Mouse (Mus musculus): ENCODE measurements around the gene Klhl18. TPM values are rescaled to one million over a fixed set of nuclear protein-coding genes. Genes with fewer than 3 reads are reported as not detected.

Gene Klhl18
- polyA plus RNA-seq, 1 experiment = 11.4 TPM

DNA sequence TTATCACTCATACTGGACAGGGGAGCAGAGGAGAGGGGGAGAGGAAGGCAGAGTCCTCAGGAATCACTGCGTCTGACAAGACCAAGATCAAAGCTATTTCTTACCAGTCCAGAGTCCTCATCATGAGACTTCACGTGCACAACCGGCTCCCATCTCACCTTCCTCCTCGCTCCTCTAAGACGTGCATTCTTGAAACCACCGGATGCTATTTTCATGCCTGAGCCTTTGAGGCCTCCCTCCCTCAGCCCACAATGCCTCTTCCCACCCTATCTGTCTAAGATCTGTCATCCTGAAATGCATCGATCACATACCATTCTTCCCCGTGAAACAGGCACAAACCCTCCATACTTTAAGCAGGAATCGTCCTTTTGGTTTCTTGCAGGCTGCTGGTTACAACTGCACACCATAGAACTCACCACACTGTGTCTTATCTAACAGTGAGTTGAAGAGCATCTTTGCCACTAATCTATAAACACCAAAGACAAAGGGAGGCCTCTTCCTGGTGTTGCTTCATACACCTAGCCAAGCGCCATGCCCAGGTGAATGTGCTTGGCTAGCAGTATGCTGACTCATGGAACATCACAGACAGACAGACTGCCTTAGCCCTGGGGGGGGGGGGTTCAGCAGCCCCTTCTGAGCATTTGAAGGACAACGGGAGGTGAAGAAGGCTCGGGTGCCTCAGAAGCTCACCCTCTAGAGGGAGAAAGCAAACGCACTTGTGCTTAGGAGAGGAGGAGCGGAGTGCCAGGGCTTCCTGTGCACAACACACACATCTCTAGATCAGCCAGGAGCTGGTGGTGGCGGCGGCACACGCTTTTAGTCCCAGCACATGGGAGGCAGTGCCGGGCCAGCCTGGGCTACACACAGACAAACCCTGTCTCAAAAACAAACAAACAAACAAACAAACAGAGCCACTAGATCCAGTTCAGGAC is 15.3 kb downstream of the Klhl18 start:
- H3K27ac ChIP-seq (ENCODE audit: insufficient read depth, low read length) = no peak overlapping the region
- TF ChIP-seq POLR2A (IDR thresholded peaks at IDR 0.05; ENCODE audit: low read depth, low read length) (no peak), CTCF (IDR thresholded peaks at IDR 0.05; ENCODE audit: borderline replicate concordance, insufficient read depth, low read length) (no peak)
- H3K4me3 ChIP-seq (ENCODE audit: insufficient read depth, low read length) = no peak overlapping the region
- H3K4me1 ChIP-seq (ENCODE audit: control insufficient read depth, insufficient read depth, low read length) = no peaks in the 10 kb centered on the region

DNA sequence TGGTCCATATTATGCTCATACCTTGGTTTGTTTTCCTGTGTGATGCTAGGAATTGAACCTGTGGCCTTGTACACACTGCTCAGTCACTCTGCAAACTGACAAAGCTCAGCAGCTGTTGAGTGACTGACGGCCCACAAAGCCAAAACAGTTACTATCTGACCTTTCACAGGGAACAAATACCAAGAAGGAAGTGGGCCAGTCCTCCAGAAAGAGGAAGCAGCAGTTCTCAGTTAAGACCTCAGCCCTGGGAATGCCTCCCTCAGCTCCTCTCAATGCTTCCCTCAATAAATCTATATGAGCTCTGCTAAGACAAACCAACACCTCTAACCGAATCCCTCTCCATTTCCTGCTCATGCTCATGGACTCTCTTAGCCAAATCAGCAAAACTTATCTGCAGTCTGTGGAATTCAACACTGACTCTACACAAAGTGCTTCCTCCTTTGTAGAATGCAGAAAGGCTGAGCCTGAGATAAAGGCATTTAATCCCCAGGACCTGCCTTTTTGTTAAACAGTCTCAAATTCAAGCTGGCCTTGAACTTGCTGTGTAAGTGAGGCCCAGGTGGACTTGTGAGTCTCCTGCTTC is 17.3 kb downstream of the Klhl18 start:
- TF ChIP-seq CTCF (IDR thresholded peaks at IDR 0.05; ENCODE audit: borderline replicate concordance, insufficient read depth, low read length) (no peak), POLR2A (IDR thresholded peaks at IDR 0.05; ENCODE audit: low read depth, low read length) (no peak)
- H3K27ac ChIP-seq (ENCODE audit: insufficient read depth, low read length) = no peak overlapping the region
- H3K4me3 ChIP-seq (ENCODE audit: insufficient read depth, low read length) = no peak overlapping the region
- H3K4me1 ChIP-seq (ENCODE audit: control insufficient read depth, insufficient read depth, low read length) = no peaks in the 10 kb centered on the region

DNA sequence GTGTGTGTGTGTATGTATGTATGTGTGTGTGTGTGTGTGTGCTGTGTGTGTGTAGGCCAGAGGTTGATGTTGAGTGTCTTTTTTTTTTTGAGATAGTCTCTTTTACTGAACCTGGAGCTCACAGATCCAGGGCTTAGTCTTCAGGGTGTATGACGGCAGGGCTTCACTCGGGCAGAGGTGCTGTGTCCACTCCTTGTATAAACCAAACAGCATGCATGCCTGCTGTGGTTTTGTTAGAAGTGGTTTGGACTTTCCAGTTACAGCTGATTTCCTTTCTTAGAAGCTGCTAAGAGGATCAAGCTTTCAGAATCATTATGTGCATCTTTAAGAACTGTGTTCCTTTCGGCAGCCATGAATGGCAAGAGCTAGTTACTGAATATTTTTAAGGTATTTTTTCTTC is 18.6 kb downstream of the Klhl18 start:
- TF ChIP-seq POLR2A (IDR thresholded peaks at IDR 0.05; ENCODE audit: low read depth, low read length) (no peak), CTCF (IDR thresholded peaks at IDR 0.05; ENCODE audit: borderline replicate concordance, insufficient read depth, low read length) (no peak)
- no peak overlapping the region for H3K27ac ChIP-seq (ENCODE audit: insufficient read depth, low read length)
- no peak overlapping the region for H3K4me3 ChIP-seq (ENCODE audit: insufficient read depth, low read length)
- H3K4me1 ChIP-seq (ENCODE audit: control insufficient read depth, insufficient read depth, low read length) = no peaks in the 10 kb centered on the region

DNA sequence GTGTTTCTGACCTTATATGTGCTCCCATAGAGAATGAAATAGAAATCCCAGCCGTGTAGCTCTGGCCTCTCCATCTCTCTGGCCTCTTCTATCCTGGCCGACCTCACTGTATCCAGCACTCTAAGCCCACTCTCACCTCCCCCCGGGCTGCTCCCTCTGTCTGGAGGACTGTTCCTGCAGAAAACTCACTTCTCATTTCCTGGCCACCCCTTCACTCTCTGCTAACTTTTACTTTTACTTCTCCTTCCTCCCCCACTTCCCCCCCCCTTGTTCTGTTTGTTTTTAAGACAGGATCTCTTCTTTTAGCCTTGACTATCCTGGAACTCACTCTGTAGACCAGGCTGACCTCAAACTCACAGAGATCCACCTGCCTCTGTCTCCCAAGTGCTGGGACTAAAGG is 24.0 kb downstream of the Klhl18 start:
- Histone ChIP-seq H3K27ac (ENCODE audit: insufficient read depth, low read length) (no peak overlapping the region), H3K4me1 (ENCODE audit: control insufficient read depth, insufficient read depth, low read length) (no peaks in the 10 kb centered on the region), H3K4me3 (ENCODE audit: insufficient read depth, low read length) (no peak overlapping the region)
- TF ChIP-seq POLR2A (IDR thresholded peaks at IDR 0.05; ENCODE audit: low read depth, low read length) = no peak
- TF ChIP-seq CTCF (IDR thresholded peaks at IDR 0.05; ENCODE audit: borderline replicate concordance, insufficient read depth, low read length) = no peak

DNA sequence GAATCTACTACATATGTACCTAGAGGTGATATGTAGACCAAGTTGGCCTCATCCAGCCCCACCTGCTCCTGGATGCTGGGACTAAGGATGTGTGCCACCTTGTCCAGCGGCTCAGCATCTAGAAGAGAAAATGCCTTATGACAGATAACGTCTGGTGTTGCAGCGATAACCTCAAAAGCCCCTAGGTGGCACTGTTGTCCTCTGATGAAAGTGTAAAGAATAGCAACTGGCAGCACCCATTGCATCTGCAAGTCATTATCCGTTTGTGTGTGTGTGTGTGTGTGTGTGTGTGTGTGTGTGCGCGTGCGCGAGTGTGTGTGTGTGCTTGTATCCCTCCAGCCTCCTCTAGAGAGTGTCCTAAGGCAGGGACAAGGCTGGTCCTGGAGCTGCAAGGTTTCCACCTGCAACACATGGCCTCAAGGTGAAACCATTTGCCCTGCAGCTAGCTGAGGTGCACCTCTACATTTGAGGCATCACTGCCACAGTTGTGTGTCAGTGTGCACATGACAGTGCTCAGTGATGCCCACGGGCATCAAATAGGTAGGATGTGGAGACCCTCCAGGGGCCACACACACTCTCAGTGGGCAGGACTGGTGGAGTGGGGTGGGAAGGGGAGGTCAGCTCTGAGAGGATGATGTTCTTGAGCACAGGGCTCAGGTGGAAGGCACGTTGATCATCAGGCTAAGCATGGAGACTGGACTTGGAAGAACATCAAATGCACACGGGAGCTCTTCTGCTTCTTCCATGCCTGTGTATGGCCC is 27.5 kb downstream of the Klhl18 start:
- TF ChIP-seq POLR2A (IDR thresholded peaks at IDR 0.05; ENCODE audit: low read depth, low read length) (no peak), CTCF (IDR thresholded peaks at IDR 0.05; ENCODE audit: borderline replicate concordance, insufficient read depth, low read length) (0 out of 2 replicates have a peak, but pooled peaks have one; percentile 3)
- H3K27ac ChIP-seq (ENCODE audit: insufficient read depth, low read length) = no peak overlapping the region
- H3K4me1 ChIP-seq (ENCODE audit: control insufficient read depth, insufficient read depth, low read length) = no peaks in the 10 kb centered on the region
- no peak overlapping the region for H3K4me3 ChIP-seq (ENCODE audit: insufficient read depth, low read length)

DNA sequence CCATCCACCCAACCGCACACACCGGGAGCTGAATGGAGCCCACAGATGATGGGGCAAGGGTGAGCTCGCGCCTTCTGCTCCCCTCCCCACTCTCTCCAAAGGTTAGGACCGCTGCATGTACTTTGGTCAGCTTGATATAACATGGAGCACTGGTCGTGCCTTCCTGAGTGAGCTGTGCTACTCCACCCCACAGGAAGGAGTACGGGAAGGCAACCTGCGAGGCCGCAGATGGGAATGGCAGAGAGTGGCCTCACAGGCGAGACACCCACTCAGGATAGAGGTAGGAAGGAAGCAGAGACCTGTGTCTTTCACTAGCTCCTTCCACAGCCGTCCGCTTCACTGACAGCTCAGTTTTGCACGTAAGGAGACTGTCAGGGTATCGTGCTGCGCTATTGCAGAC is 28.1 kb downstream of the Klhl18 start:
- Histone ChIP-seq H3K4me1 (ENCODE audit: control insufficient read depth, insufficient read depth, low read length) (no peaks in the 10 kb centered on the region), H3K27ac (ENCODE audit: insufficient read depth, low read length) (no peak overlapping the region), H3K4me3 (ENCODE audit: insufficient read depth, low read length) (no peak overlapping the region)
- TF ChIP-seq CTCF (IDR thresholded peaks at IDR 0.05; ENCODE audit: borderline replicate concordance, insufficient read depth, low read length) (no peak), POLR2A (IDR thresholded peaks at IDR 0.05; ENCODE audit: low read depth, low read length) (no peak)

DNA sequence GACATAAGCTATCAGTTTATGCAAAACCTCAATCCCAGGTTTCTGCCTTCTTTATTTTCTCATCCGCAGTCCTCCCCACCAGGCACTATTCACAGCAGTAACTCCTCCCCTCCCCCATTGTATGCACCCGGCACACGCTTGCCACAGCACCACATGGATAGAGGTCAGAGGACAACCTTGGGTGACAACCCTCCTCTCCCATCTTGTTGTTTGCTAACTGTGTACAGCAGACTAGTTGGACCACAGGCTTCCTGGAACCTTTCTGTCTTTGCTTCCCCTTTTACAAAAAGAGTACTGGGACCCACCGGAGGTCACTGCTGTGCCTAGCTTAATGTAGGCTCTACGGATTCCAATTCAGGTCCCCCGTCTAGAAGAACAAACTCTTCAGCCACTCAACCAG is 35.9 kb downstream of the Klhl18 start:
- TF ChIP-seq POLR2A (IDR thresholded peaks at IDR 0.05; ENCODE audit: low read depth, low read length) (no peak), CTCF (IDR thresholded peaks at IDR 0.05; ENCODE audit: borderline replicate concordance, insufficient read depth, low read length) (no peak)
- no peak overlapping the region for H3K27ac ChIP-seq (ENCODE audit: insufficient read depth, low read length)
- no peak overlapping the region for H3K4me3 ChIP-seq (ENCODE audit: insufficient read depth, low read length)
- no peaks in the 10 kb centered on the region for H3K4me1 ChIP-seq (ENCODE audit: control insufficient read depth, insufficient read depth, low read length)

DNA sequence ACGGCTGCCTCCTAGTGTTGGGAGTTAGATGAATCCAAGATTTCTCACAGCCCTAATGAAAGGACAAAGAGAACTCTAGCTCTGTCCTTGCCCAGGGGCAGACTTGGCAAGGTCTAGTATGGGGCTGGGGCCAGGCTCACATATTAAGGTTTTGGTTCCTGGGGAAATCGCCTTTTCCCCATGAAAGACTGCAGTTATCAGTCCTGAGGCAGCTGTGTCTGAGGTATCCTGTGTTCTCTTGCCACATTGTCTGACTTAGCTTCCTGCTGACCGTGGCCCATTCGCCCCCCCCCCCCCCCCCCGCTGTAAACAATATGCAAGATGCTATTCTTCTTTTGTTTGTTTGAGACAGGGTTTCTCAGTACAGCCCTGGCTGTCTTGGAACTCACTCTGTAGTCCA is 36.4 kb downstream of the Klhl18 start:
- TF ChIP-seq POLR2A (IDR thresholded peaks at IDR 0.05; ENCODE audit: low read depth, low read length) (no peak), CTCF (IDR thresholded peaks at IDR 0.05; ENCODE audit: borderline replicate concordance, insufficient read depth, low read length) (no peak)
- Histone ChIP-seq H3K27ac (ENCODE audit: insufficient read depth, low read length) (no peak overlapping the region), H3K4me3 (ENCODE audit: insufficient read depth, low read length) (no peak overlapping the region), H3K4me1 (ENCODE audit: control insufficient read depth, insufficient read depth, low read length) (no peaks in the 10 kb centered on the region)

DNA sequence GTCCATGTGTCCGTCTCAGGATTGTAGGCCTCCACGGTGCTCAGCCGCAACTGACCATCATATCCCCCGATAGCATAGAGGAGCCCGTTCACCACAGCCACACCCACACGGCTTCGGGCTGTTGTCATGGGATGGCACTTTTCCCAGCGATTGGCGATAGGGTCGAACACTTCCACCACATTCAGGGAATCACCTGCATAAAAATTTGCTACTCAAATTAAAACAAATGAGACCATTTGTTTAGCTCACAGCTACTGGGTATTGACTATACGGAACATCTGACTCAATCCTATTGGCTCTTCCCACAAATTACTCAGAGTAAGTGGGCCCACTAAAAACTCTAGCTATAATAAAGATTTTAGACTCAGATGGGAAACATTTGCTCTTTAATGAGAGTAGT is 40.5 kb downstream of the Klhl18 start:
- no peaks in the 10 kb centered on the region for H3K4me1 ChIP-seq (ENCODE audit: control insufficient read depth, insufficient read depth, low read length)
- TF ChIP-seq CTCF (IDR thresholded peaks at IDR 0.05; ENCODE audit: borderline replicate concordance, insufficient read depth, low read length) = no peak
- no peak for TF ChIP-seq POLR2A (IDR thresholded peaks at IDR 0.05; ENCODE audit: low read depth, low read length)
- H3K27ac ChIP-seq (ENCODE audit: insufficient read depth, low read length) = no peak overlapping the region
- no peak overlapping the region for H3K4me3 ChIP-seq (ENCODE audit: insufficient read depth, low read length)

Measured in embryonic fibroblast, embryonic 13.5 days (primary cell).